Mouse (Mus musculus) CH12.LX (cell line): ENCODE results near the gene Mesd. TPM values are rescaled to one million over a fixed set of nuclear protein-coding genes. Genes with fewer than 3 reads are reported as not detected.
A peak's percentile ranks its signal among the peaks of the same experiment; 100 is the strongest.

Experiments used
- DNase-seq: peaks from one replicate; pipeline ENCODE4 v3.0.0-alpha.2; 2013; ENCODE audit errors: extremely low read depth
- H3K27ac ChIP-seq: 2 replicates; pipeline ENCODE4 v1.5.1; 2012; ENCODE audit warnings: low read depth, mild to moderate bottlenecking, control low read depth, moderate library complexity; ENCODE audit not compliant: insufficient read depth
- H3K27me3 ChIP-seq: replicated peaks from 2 replicates; pipeline ENCODE3; 2012; ENCODE audit warnings: inconsistent platforms
- H3K36me3 ChIP-seq, 2 experiments: replicated peaks in 1 of 2; 2 replicates each; pipeline versions ENCODE3 to v1.6.1; 2012; ENCODE audit warnings: inconsistent platforms in 1 of 2, low read length in 1 of 2, mild to moderate bottlenecking in 1 of 2, mixed read lengths in 1 of 2, moderate library complexity in 1 of 2; ENCODE audit not compliant: control insufficient read depth in 1 of 2, insufficient read depth in 1 of 2
- H3K4me1 ChIP-seq, 2 experiments: 2 replicates each; pipeline ENCODE4 v1.6.1; 2012; ENCODE audit warnings: inconsistent platforms in 1 of 2, moderate library complexity in 1 of 2; ENCODE audit not compliant: insufficient read depth in 2 of 2, control insufficient read depth in 1 of 2
- H3K4me2 ChIP-seq: 2 replicates; pipeline ENCODE4 v1.6.1; 2012; ENCODE audit warnings: low read depth, mild to moderate bottlenecking, control low read depth; ENCODE audit not compliant: poor library complexity, insufficient read depth, severe bottlenecking
- H3K4me3 ChIP-seq, 3 experiments: fragments of 150-350 bp in 1 of 3; sonication (generic) in 1 of 3; replicated peaks in 1 of 3; 2 replicates each; pipeline versions ENCODE3 to v1.5.1; 2011 to 2012; ENCODE audit warnings: low read depth in 2 of 3, low read length in 2 of 3, mild to moderate bottlenecking in 2 of 3, moderate library complexity in 2 of 3, control low read depth in 1 of 3, improper control_type of control experiment in 1 of 3, inconsistent platforms in 1 of 3, mixed read lengths in 1 of 3; ENCODE audit not compliant: poor library complexity in 1 of 3
- H3K79me2 ChIP-seq: replicated peaks from 2 replicates; pipeline ENCODE4 v1.6.1; 2012; ENCODE audit warnings: mild to moderate bottlenecking, moderate library complexity; ENCODE audit not compliant: control insufficient read depth, poor library complexity, insufficient read depth, severe bottlenecking; ENCODE audit errors: extremely low read depth
- H3K9ac ChIP-seq: 2 replicates; pipeline ENCODE4 v1.6.1; 2012; ENCODE audit warnings: low read depth, mild to moderate bottlenecking, control low read depth, moderate library complexity; ENCODE audit not compliant: insufficient read depth
- H3K9me3 ChIP-seq: replicated peaks from 2 replicates; pipeline ENCODE3; 2012; ENCODE audit warnings: low read length, inconsistent platforms, mixed read lengths
- BHLHE40 ChIP-seq: IDR thresholded peaks from 2 replicates; pipeline ENCODE4 v1.6.1; 2011; ENCODE audit warnings: mild to moderate bottlenecking, low read depth, low read length, improper control_type of control experiment
- CHD1 ChIP-seq: IDR thresholded peaks from 2 replicates; pipeline ENCODE4 v1.6.1; 2012; ENCODE audit warnings: low read depth, low read length, improper control_type of control experiment, inconsistent platforms
- CHD2 ChIP-seq: IDR thresholded peaks from 2 replicates; pipeline ENCODE4 v1.6.1; 2011; ENCODE audit warnings: low read length, improper control_type of control experiment
- CTCF ChIP-seq, 2 experiments: IDR thresholded peaks in 1 of 2; conservative IDR thresholded peaks in 1 of 2; 2 replicates each; pipeline ENCODE4 v1.5.1; 2011 to 2012; ENCODE audit warnings: low read depth in 2 of 2, low read length in 2 of 2, improper control_type of control experiment in 1 of 2, inconsistent platforms in 1 of 2, mild to moderate bottlenecking in 1 of 2, moderate library complexity in 1 of 2
- E2F4 ChIP-seq: IDR thresholded peaks from 2 replicates; pipeline ENCODE4 v1.6.1; 2011; ENCODE audit warnings: low read depth, low read length, improper control_type of control experiment; ENCODE audit not compliant: insufficient replicate concordance
- ELF1 ChIP-seq: IDR thresholded peaks from 2 replicates; pipeline ENCODE4 v1.6.1; 2014; ENCODE audit warnings: low read depth, mild to moderate bottlenecking, inconsistent platforms, low read length, improper control_type of control experiment
- EP300 ChIP-seq: IDR thresholded peaks from 2 replicates; pipeline ENCODE4 v1.6.1; 2011; ENCODE audit warnings: low read length, improper control_type of control experiment
- ETS1 ChIP-seq: conservative IDR thresholded peaks from 2 replicates; pipeline ENCODE4 v1.6.1; 2012; ENCODE audit warnings: low read depth, mild to moderate bottlenecking, inconsistent platforms, low read length, improper control_type of control experiment, moderate library complexity
- GABPA ChIP-seq: IDR thresholded peaks from 2 replicates; pipeline ENCODE4 v1.6.1; 2012; ENCODE audit warnings: low read depth, low read length, improper control_type of control experiment, inconsistent platforms; ENCODE audit not compliant: insufficient replicate concordance
- HCFC1 ChIP-seq: IDR thresholded peaks from 2 replicates; pipeline ENCODE4 v1.6.1; 2012; ENCODE audit warnings: low read depth, mild to moderate bottlenecking, inconsistent platforms, low read length, improper control_type of control experiment
- IRF4 ChIP-seq: IDR thresholded peaks from 2 replicates; pipeline ENCODE4 v1.6.1; 2014; ENCODE audit warnings: low read depth, mild to moderate bottlenecking, inconsistent platforms, low read length, improper control_type of control experiment
- JUN ChIP-seq: IDR thresholded peaks from 2 replicates; pipeline ENCODE4 v1.6.1; 2011; ENCODE audit warnings: low read depth, mild to moderate bottlenecking, low read length, improper control_type of control experiment, moderate library complexity; ENCODE audit not compliant: insufficient read depth
- JUND ChIP-seq: conservative IDR thresholded peaks from 2 replicates; pipeline ENCODE4 v1.6.1; 2011; ENCODE audit warnings: low read depth, low read length, improper control_type of control experiment
- KAT2A ChIP-seq: IDR thresholded peaks from 2 replicates; pipeline ENCODE4 v1.6.1; 2012; ENCODE audit warnings: low read length, improper control_type of control experiment, inconsistent platforms; ENCODE audit not compliant: insufficient replicate concordance
- MAFK ChIP-seq: IDR thresholded peaks from 2 replicates; pipeline ENCODE4 v1.6.1; 2011; ENCODE audit warnings: low read length, improper control_type of control experiment; ENCODE audit not compliant: insufficient replicate concordance
- MAX ChIP-seq: IDR thresholded peaks from 2 replicates; pipeline ENCODE4 v1.6.1; 2011; ENCODE audit warnings: low read length, improper control_type of control experiment
- MAZ ChIP-seq: IDR thresholded peaks from 2 replicates; pipeline ENCODE4 v1.6.1; 2012; ENCODE audit warnings: low read depth, mild to moderate bottlenecking, inconsistent platforms, low read length, improper control_type of control experiment, moderate library complexity
- MEF2A ChIP-seq: IDR thresholded peaks from 2 replicates; pipeline ENCODE4 v1.6.1; 2014; ENCODE audit warnings: low read depth, mild to moderate bottlenecking, inconsistent platforms, low read length, improper control_type of control experiment, borderline replicate concordance
- MXI1 ChIP-seq: IDR thresholded peaks from 2 replicates; pipeline ENCODE4 v1.6.1; 2011; ENCODE audit warnings: mild to moderate bottlenecking, low read depth, low read length, improper control_type of control experiment
- MYC ChIP-seq: IDR thresholded peaks from 2 replicates; pipeline ENCODE4 v1.6.1; 2011; ENCODE audit warnings: low read depth, mild to moderate bottlenecking, improper control_type of control experiment, low read length
- NELFE ChIP-seq: IDR thresholded peaks from 2 replicates; pipeline ENCODE4 v1.6.1; 2011; ENCODE audit warnings: low read depth, low read length, improper control_type of control experiment
- NRF1 ChIP-seq: IDR thresholded peaks from 2 replicates; pipeline ENCODE4 v1.6.1; 2014; ENCODE audit warnings: low read depth, mild to moderate bottlenecking, inconsistent platforms, low read length, improper control_type of control experiment, moderate library complexity
- PAX5 ChIP-seq: IDR thresholded peaks from 2 replicates; pipeline ENCODE4 v1.6.1; 2012; ENCODE audit warnings: low read length, inconsistent platforms, mixed read lengths
- POLR2A ChIP-seq: IDR thresholded peaks from 2 replicates; pipeline ENCODE4 v1.6.1; 2011; ENCODE audit warnings: low read depth, mild to moderate bottlenecking, improper control_type of control experiment, low read length
- POLR2AphosphoS2 ChIP-seq: IDR thresholded peaks from 2 replicates; pipeline ENCODE4 v1.6.1; 2011; ENCODE audit warnings: low read depth, low read length, improper control_type of control experiment
- RAD21 ChIP-seq: IDR thresholded peaks from 2 replicates; pipeline ENCODE4 v1.6.1; 2011; ENCODE audit warnings: low read depth, mild to moderate bottlenecking, low read length, improper control_type of control experiment, moderate library complexity
- RCOR1 ChIP-seq: conservative IDR thresholded peaks from 2 replicates; pipeline ENCODE4 v1.6.1; 2012; ENCODE audit warnings: low read depth, mild to moderate bottlenecking, inconsistent platforms, low read length, improper control_type of control experiment
- SIN3A ChIP-seq: IDR thresholded peaks from 2 replicates; pipeline ENCODE4 v1.6.1; 2012; ENCODE audit warnings: low read length, improper control_type of control experiment, inconsistent platforms
- SMC3 ChIP-seq: IDR thresholded peaks from 2 replicates; pipeline ENCODE4 v1.6.1; 2011; ENCODE audit warnings: low read depth, low read length, improper control_type of control experiment
- TBP ChIP-seq: conservative IDR thresholded peaks from 2 replicates; pipeline ENCODE4 v1.6.1; 2011; ENCODE audit warnings: low read depth, low read length, improper control_type of control experiment
- TCF12 ChIP-seq: IDR thresholded peaks from 2 replicates; pipeline ENCODE4 v1.6.1; 2014; ENCODE audit warnings: low read depth, mild to moderate bottlenecking, inconsistent platforms, low read length, improper control_type of control experiment
- UBTF ChIP-seq: IDR thresholded peaks from 2 replicates; pipeline ENCODE4 v1.6.1; 2012; ENCODE audit warnings: low read depth, mild to moderate bottlenecking, inconsistent platforms, low read length, improper control_type of control experiment, moderate library complexity
- USF1 ChIP-seq: IDR thresholded peaks from 2 replicates; pipeline ENCODE4 v1.6.1; 2014; ENCODE audit warnings: low read depth, mild to moderate bottlenecking, inconsistent platforms, low read length, improper control_type of control experiment
- USF2 ChIP-seq: conservative IDR thresholded peaks from 2 replicates; pipeline ENCODE4 v1.6.1; 2011; ENCODE audit warnings: low read depth, low read length, improper control_type of control experiment
- ZC3H11A ChIP-seq: IDR thresholded peaks from 2 replicates; pipeline ENCODE4 v1.6.1; 2012; ENCODE audit warnings: low read depth, mild to moderate bottlenecking, inconsistent platforms, low read length, improper control_type of control experiment
- ZKSCAN1 ChIP-seq: IDR thresholded peaks from 2 replicates; pipeline ENCODE4 v1.6.1; 2012; ENCODE audit warnings: low read depth, inconsistent platforms, low read length, improper control_type of control experiment, borderline replicate concordance
- ZMIZ1 ChIP-seq: IDR thresholded peaks from 2 replicates; pipeline ENCODE4 v1.6.1; 2012; ENCODE audit warnings: low read depth, mild to moderate bottlenecking, inconsistent platforms, low read length, improper control_type of control experiment
- ZNF384 ChIP-seq: IDR thresholded peaks from 2 replicates; pipeline ENCODE4 v1.6.1; 2012; ENCODE audit warnings: low read depth, low read length, improper control_type of control experiment, inconsistent platforms
- dilution Hi-C: fragments of 300-500 bp; cut with MboI; formaldehyde crosslinking; loops from 2 replicates; pipeline ENCODE4 v1.14.3; 2020; ENCODE audit warnings: low sequenced_read_pairs; ENCODE audit not compliant: extremely low pct_unique_long_range_greater_than_20kb, extremely low pct_ligation_motif_present
- in situ Hi-C: fragments of 300-500 bp; cut with MboI; formaldehyde crosslinking; loops from 3 replicates; pipeline ENCODE4 v1.14.3; 2019; ENCODE audit warnings: low sequenced_read_pairs, low pct_ligation_motif_present, low pct_unique_long_range_greater_than_20kb, mixed read lengths
- polyA plus RNA-seq: library from polyadenylated mRNA; unstranded; fragments of >175 nt; gene quantifications from 2 replicates; pipeline ENCODE4 v1.2.1, GENCODE M21; 2012; ENCODE audit warnings: low read depth; ENCODE audit not compliant: insufficient read length
- total RNA-seq, 2 experiments: library from RNA; depleted of rRNA; stranded (reverse); fragments of 300-350 nt in 1 of 2; fragments of >200 nt in 1 of 2; gene quantifications; 2 replicates each; pipeline ENCODE4 v1.2.3; 2012 to 2014

Gene Mesd
- total and polyA plus RNA-seq, 3 experiments: 33.4 to 67.6 (median 40.6) TPM

GRCm38 (mm10) chr7:83883276-83884020 lies 818 bp upstream of the Mesd start:
- DNase-seq: peak; percentile 37
- Histone ChIP-seq H3K79me2 (peaks cover 18% of the 10 kb centered on the region), H3K27me3 (no peaks in the 10 kb centered on the region), H3K4me3 (peak overlapping the region; percentile 60 to 80 (median 72)), H3K9me3 (peaks cover 12% of the 10 kb centered on the region), H3K4me1 (peaks cover 8 to 43% of the 10 kb centered on the region in 2 experiments), H3K9ac (peak overlapping the region; percentile 71), H3K27ac (peak overlapping the region; percentile 80), H3K4me2 (peak overlapping the region; percentile 41), H3K36me3 (peaks cover 0 to 12% of the 10 kb centered on the region in 2 experiments)
- dilution Hi-C loops (no loop called here), in situ Hi-C loops (loop anchor here (5.0 to 25.0 kb wide), 2 partner anchors 36 to 221 kb away; no protein-coding TSS in a partner anchor)
- TF ChIP-seq CTCF (conservative IDR thresholded peaks at IDR 0.05 in 1 of 2, IDR thresholded peaks at IDR 0.05 in 1 of 2; ENCODE audit: low read depth in 2 of 2, low read length in 2 of 2): peak in 1 of 2 experiments; percentile 7; a peak in 1 of 4 replicates
- no peak for TF ChIP-seq ZC3H11A
- no peak for TF ChIP-seq JUND
- peak; percentile 78 for TF ChIP-seq UBTF
- no peak for TF ChIP-seq ELF1
- TF ChIP-seq CHD2: no peak
- no peak for TF ChIP-seq EP300
- peak; percentile 87; the same call in 1 of the 2 replicates for TF ChIP-seq MXI1
- no peak for TF ChIP-seq MEF2A
- 0 out of 2 replicates have a peak, but pooled peaks have one; percentile 10 for TF ChIP-seq MYC
- TF ChIP-seq USF2: no peak
- no peak for TF ChIP-seq ETS1
- peak; percentile 47; the same call in 1 of the 2 replicates for TF ChIP-seq MAX
- TF ChIP-seq POLR2A: no peak
- TF ChIP-seq JUN: no peak
- peak; percentile 61 for TF ChIP-seq ZMIZ1
- no peak for TF ChIP-seq ZNF384
- peak; percentile 5; the same call in 1 of the 2 replicates for TF ChIP-seq BHLHE40
- TF ChIP-seq KAT2A: no peak
- no peak for TF ChIP-seq USF1
- no peak for TF ChIP-seq RCOR1
- no peak for TF ChIP-seq GABPA
- no peak for TF ChIP-seq SIN3A
- TF ChIP-seq NELFE: no peak
- no peak for TF ChIP-seq CHD1
- TF ChIP-seq MAFK: no peak
- no peak; the same call in 1 of the 2 replicates for TF ChIP-seq IRF4
- TF ChIP-seq E2F4: no peak
- TF ChIP-seq ZKSCAN1: no peak
- TF ChIP-seq HCFC1: no peak
- TF ChIP-seq TCF12: peak; percentile 9; the same call in 1 of the 2 replicates
- no peak for TF ChIP-seq TBP
- TF ChIP-seq MAZ: no peak
- TF ChIP-seq NRF1: peak; percentile 21; the same call in 1 of the 2 replicates
- TF ChIP-seq POLR2AphosphoS2: no peak
- TF ChIP-seq SMC3: no peak
- no peak; the same call in 1 of the 2 replicates for TF ChIP-seq RAD21
- no peak for TF ChIP-seq PAX5
